Mouse (Mus musculus): ENCODE data around the gene Islr.

The Islr gene

DNA sequence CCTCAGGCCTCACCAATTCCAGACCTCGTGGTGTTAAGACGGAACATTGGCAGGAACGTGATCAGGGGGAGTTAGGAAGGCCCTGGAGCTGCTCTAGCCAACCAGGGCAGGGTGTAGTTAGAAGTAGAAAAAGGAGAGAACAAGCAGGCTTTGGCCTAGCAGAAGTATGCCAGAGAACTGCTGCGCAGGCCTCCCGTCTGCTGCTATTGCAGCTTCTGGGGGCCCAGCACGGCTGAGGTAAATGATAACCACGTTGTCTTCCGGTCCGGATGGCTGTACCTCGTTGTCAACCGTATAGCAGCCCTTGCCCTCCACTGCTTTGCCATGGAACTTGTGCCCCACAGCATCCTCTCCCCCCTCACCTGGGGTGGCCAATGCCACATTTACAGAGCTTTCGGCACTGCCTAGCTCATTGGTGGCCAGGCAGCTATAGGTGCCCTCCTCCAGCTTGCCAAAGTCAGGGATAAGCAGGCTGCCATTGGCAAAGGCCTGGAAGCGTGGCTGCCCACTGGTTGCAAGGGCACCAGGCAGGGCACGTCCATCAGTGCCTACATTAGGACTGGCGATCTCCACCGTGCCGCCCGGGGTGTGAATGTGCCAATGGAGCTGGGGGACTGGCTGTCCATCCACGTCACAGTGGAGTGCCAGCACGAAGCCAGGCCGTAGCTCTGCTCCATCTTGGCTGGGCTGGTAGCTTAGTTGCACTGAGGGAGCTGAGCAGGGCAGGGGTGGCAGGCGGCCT is 47.1 kb downstream of the Islr start:
- in situ Hi-C loops (cut with MseI, MboI) = no loop called here

DNA sequence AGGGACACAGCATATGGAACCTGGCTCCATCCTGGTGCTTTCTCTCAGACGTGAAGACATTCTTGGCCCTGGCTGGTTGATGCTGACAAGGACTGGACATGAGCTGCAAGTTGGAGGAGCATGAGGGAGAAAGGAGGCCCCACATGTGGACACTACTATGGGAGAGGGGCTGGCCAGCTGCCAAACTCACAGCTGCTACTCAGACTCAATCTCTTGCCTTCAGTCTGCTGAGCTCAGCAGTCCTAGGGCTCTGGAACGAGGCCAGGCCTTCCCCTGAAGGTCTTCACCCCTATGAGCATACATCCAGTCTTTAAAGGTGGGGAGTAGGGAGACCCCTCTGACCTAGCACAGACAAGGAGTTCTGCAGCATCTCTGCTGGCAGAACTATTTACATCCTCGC is 48.7 kb downstream of the Islr start:
- in situ Hi-C loops (cut with MseI, MboI) = no loop called here

DNA sequence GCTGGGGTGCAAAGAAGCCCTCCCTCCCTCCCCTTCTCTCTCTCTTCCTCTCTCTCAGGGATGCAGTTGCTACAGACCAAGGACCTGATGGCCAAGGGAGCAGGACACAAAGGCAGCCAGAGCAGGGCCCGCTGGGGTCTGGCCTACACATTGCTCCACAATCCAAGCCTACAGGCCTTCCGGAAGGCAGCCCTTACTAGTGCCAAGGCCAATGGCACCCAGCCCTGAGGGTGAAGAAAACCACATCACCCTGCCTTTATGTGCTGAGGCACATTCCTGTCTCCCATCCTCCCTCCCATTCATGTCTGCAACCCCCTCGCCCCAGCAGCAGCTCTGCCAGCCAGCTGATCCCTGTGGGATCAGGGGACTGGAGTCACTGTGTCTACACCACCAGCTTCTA is 51.0 kb downstream of the Islr start:
- in situ Hi-C loops (cut with MseI, MboI) = no loop called here

DNA sequence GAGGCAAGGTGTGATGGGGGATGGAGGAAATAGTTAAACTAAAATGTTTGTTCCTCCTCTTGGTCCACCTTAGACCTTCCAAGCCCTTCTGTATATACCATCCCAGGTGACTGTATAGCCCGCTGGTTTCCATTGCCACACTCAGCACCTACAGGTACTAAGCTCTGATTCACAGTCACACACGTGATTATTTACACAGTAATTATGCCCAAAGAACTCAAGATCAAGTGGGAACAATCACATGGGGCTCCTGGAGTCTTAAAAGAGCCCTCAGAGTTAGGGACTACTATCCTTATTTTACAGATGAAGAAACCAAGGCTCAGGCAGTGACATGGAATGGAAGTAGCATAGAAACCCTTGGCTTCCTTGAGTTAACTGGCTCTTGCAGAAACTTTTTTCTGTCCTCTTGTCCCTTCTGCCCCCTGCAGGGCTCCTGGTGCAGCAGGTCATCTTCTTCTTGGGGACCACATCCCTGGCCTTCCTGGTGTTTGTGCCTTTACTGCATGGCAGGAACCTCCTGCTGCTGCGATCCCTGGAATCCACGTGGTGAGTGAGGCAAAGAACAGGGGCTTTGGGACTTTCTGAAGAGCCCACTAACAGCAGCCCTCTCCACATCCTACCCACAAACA is 53.3 kb downstream of the Islr start:
- in situ Hi-C loops (cut with MseI, MboI) = no loop called here

DNA sequence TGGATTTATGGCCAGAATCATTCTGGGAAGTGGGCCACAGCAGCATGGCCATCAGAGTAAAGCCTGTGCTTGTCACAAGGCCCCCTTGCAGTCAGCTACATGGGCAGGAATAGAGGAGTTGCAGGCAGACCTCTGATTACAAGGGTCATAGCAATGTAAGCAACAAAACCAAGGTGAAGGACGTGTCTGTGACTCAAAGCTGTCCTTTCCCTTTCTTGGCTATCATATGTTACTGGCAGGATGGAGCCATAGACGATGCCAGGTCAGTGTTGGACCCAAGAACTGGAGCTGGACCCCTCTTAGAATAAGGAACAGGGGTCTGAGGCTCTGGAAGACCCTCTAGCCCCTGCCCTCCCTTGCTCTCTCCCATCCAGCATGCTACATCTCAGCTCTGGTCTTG is 55.3 kb downstream of the Islr start:
- in situ Hi-C loops (cut with MseI, MboI) = no loop called here

DNA sequence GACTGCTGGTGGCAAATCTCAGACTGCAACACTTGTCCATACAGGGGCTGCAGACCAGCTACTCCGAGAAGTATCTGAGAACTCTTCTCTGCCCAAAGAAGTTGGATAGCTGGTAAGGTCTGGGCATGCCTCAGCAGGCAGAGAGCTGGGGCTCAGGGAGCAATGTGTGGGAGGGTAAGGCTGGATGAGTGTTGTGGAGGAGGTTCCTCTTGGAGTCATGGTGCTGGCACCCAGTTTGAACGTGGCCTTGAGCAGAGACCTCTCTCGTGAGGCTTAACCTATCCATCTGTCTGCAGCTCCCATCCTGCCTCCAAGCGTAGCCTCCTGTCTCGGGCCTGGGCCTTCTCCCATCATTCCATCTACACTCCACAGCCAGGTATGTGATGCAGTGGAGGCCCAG is 58.7 kb downstream of the Islr start:
- in situ Hi-C loops (cut with MseI, MboI) = no loop called here

DNA sequence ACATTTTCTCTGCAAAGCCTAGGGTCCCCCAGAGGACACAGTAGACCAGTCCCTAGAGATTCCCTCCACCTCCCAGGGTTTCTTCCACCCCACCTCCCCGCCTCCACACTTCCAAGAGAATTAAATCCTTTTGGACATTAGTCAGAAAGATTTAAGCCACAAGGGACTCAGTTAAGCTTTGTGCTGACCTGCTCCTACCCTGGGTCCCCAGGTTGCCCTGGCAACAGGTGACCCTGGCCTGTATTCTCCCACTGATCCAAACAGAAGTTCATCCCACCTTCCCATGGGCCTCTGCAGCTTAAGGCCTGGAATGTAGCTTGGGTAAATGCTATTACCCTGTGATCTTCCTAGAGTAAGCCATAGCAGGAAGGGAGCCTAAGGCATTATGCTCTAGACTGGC is 59.4 kb downstream of the Islr start:
- in situ Hi-C loops (cut with MseI, MboI) = no loop called here

DNA sequence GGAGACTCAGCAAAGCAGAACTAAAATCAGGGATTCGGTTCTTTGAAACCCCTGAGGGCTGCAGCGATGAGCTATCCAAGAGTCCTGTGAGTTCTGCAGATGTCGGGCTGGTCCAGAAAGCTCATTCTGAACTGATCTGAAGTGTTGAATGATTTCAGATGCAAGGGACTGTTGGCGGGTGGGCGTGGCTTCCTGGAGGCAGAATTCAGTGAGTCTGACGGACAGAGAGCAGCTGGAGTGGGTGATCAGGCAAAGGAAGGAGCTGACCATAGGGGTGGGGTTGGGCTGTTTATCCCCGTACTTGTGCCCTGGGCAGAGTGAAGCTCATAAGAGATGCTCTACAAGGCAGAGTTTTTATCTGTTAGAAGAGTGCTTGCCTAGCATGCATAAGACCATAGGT is 60.7 kb downstream of the Islr start:
- in situ Hi-C loops (cut with MseI, MboI) = no loop called here

DNA sequence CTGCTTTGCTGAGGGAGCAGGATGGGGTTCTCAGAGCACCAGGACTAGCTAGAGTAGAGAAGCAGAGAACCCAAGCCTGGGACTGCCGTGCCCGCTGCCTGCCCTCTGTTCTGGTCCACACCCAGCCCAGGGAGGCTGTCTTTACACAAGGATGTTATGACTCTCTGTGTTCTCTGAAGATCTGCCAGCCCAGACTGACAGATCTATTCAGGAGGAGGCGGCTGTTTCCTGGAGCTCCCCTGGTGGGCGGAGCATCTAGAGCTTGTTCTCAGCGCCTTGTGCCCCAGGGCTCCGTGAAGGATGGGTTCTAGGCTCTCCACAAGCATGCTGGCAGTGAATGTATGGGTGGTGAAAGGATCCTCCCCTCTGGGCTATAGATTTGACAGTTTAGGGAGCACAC is 64.2 kb downstream of the Islr start:
- in situ Hi-C loops (cut with MseI, MboI) = no loop called here

DNA sequence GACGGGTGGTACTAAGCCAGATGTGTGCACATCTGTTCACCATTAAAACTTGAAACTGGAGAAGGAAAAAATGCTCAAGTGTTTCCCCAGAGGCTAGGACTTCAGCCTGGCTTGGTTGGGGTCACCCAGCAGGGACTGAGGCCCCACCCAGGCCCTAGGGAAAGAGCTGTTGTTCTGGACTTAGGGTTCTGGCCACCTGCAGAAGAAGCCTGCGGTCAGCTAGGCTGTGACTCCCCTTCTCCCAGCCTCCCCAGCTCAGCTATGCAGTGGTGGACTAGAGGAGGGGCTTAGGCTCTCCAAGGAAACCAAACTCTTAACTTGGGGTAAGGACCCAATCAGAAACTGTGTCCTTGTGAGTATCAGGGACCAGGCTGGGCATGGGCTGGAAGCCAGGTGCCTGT is 68.2 kb downstream of the Islr start:
- in situ Hi-C loops (cut with MseI, MboI) = no loop called here

DNA sequence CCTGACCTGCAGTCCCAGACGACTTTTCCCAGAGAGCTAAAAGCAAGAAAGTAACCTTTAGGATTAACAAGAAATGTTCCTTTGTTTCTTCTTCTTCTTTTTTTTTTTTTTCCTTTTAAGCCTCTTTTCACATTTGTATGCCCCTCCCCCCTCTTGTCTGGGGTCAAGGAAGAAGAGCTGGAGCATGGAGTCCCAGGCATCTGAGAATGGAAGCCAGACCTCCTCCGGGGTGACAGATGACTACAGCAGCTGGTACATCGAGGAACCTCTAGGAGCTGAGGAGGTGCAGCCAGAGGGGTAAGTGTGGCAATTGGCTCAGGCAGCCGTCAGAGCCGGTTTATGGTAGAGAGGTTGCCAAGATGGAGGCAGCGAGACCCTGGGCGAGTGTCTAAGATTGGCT is 69.2 kb downstream of the Islr start:
- in situ Hi-C loops (cut with MseI, MboI) = no loop called here

DNA sequence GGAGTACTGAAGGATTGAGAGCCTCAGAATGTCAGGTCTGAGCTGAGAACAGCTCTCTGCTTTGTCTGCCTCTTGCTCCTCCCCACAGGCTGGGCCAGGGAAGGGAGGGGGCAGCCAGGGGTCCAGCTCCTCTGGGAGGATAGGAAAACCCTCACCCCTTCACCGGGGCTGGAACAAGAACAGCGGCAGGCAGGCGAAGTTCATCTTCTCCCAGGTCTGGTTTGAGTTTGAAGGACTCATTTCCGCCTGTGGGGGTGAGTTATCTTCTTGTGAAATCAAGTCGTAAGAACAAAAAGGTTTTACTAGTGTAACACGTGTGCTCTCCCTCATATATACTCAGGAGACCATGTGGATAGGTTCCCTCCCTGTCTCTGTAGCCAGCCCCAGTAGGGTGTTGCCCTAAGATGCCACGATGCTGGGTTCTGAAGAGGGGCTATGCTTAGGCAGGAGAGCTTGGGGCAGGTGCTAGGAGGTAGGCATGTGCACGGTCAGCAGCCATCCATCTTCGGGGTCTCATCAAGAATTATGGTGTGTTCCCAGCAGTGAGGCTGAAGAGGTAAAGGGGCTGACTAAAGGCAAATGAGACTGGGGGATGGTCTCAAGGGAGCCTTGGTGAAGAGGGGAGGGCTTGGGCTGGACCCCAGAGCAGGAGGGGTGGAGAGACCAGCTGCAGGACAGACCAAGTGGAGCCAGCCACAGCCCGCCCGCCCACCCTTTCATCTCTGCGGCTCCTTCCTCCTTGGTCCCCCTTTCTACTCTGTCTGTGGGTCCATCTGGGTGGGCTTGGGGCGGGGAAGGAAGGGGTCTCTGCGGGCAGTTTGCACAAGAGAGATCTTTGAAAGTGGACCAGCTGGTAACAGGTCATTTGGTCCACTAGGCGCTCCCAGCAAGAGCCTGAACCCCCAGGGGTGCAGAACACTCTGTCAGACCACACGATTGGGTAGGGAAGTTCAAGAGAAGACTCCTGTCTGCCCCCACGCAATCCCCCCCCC is 69.9 kb downstream of the Islr start:
- in situ Hi-C loops (cut with MseI, MboI) = no loop called here

DNA sequence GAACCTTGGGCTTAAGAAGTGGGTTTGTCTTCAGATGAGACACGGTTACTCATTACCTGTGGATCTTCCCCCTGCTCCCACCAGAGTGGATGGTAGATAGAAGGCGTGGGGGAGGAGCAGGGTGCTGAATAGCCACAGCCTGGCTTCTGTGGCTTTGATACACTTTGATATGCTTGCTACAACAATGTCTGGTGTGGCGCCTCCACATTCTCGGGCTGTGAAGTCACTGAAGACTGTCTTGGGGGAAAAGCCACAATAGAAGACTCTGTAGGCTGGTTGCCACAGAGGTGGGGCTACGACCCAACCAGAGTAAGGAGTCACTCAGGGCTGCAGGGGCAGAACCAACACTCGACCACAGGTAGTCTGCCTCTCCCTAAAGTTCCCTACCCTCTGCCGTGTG is 72.4 kb downstream of the Islr start:
- in situ Hi-C loops (cut with MseI, MboI) = no loop called here

DNA sequence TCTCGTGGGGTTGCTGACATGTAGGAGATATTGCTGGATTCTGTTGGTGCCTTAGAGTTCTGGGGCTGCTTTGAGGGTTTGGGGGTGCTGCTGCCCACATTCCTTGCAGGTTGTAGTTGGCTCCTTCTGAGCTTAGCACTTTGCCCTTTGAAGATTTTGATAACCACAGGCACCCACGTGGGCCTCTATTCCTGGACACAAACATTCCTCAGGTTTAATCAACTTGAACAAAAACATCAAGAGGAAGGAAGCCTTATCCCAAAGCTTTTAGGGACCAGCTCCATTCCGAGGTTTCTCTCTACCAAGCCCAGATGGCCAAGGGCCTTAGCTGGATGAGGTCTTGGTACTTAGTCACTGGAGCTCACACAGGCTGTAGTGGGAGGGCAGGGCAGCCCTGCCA is 73.2 kb downstream of the Islr start:
- in situ Hi-C loops (cut with MseI, MboI) = no loop called here

DNA sequence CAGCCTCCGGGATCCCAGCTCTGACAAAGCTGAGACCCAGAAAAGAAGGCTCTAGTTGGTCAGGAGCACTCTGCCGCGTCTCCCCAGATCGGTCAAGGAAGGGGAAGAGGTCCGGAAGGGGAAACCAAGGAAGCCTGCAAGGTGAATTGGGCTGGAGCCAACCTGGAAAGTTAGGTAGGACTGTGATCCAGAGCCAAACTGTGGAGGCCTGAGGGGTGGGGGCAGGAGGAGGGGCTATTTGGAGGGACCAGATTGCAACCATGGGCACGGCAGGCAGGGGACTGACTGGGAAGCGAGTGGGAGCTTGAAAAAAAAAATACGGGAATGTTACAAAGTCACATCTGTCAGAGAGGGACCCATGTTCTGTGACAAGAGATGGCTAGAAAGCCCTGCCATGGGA is 74.6 kb downstream of the Islr start:
- in situ Hi-C loops (cut with MseI, MboI) = no loop called here

DNA sequence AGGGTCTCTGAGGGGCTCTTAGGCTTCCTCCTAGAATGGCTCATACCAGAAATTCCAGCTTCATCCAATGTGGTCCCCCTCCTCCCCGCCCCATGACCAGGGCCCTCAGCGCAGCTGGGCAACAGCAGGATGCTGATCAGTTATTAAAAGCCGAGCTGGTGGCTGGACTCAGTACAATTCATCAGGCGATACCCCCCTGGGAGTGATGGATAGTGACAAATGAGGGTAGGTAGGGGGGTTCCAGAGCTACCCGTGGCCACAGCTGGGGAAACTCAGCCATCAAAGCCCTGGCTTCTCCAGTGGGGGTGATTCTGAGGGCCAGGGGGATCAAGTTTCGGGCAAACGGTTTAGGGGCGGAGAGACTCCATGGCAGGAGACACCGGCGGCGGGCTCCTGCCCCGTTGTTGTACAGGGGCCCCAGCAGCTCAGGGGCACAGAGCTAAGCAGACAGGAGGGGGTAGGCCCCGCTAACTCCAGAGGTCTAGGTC is 75.1 kb downstream of the Islr start:
- in situ Hi-C loops (cut with MseI, MboI) = no loop called here

DNA sequence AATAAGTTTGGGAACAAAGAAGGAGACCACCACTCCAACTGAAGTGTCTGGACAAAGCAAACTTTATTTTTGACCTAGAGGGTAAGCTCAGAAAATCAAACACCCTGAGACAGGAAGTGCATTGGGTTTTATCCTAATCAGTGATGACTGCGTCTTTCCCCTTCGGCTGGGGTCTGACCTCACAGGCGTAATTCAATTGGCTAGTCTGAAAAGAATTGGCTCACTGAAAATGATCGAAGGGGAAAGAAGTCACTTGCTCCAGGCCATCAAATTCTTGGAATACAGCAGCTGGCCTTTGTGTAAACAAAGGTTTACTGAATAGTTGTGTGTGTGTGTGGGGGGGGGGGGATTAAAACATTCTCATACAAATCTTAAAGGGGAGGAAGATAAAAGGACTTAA is 78.3 kb downstream of the Islr start:
- in situ Hi-C loops (cut with MseI, MboI) = no loop called here

DNA sequence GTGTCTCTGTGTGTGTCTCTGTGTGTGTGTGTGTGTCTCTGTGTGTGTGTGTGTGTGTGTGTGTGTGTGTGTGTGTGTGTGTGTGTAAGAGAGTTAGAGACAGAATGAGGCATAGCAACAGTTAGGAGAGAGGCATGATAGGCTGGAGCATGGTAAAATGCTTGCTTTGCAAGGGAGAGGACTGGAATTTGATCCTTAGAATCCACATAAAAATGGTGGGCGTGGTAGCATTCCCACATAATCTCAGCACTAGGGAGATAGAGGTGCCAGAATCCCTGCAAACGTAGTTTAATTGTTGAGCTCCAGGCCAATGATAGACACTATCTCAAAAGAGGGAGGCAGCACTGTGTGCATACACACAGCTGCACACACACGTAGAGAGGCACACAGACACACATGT is 79.0 kb downstream of the Islr start:
- in situ Hi-C loops (cut with MseI, MboI) = no loop called here

DNA sequence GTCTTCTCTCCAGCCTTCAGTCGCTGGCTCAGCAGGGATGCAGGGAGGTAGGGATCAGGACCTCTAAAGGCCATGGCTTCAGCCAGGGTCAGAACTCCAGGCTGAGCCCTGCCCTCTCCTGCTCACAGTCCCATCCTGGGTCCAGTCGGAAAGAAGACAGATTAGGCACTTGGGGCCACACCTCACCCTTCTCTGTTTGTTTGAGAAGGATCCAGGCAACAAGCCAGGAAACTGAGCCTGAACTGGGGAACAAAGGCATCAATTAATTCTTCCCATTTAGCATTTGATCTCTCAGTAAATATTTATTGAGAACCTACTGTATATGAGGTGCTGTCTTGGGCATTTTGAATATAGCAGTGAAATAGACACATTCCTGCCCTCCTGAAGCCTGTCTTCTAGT is 85.4 kb downstream of the Islr start, which contains the start of gene Ccdc33:
Gene Ccdc33 (minus strand): TSS at position 153 of the 400 bp plus-strand sequence.
- in situ Hi-C loops (cut with MseI, MboI) = no loop called here

DNA sequence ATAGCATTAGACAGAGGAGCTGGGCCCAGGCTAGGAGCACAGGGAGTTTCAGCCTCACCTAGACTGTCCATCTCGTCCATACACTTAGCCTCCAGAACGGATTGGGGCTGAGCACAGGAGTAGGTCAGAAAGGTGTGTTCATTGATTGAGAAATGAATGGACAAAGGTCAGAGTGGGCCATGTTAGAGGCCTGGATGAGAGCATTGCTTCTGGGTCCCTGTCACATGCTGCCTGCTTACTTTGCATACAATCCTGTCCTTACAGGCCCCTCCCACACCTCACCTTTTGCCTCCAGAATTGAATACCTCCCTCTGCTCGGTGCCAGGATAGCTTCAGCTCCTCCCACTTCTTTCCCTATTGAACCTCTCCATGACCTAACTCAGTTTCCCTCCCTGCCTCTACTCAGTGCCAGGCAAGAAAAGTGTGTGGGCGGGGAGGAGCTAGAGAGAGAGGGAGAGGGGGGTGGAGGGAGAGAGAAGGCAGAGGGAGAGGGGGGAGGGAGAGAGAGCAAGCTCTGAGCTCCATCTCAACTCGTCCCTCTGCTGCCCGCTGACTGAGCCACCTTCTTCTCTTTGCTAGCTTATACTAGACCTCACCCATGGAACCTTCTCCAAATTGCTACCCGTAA is 88.0 kb downstream of the Islr start:
- in situ Hi-C loops (cut with MseI, MboI) = no loop called here

DNA sequence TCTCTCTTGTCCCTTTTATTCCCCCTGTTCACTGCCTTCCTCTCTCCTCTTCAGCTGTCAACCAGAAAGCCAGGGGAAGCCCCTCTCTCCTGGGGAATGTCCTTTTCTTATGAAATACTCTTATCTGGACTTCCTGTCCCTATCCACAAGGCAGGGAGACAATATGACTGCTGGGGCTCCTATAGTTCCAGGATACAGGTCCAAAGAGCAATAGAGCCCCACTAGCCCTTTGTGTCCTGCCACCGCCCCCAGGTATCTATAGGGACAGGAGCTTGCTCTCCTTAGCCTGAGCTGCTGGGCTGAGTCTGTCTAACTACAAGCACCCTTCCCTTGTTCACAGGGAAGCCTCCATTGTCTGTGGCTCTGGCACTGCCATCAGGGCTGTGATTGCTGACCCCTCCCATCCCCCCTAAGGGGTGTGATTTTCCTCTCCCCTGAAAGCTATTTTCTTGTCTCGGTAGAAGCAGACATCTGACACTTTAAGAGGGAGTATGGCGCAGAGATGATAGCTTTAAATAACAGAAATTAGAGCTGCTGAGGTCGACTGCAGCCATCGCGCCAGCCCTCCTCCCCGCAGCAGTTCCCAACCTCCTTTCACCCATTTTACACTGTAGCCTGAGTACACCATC is 88.7 kb downstream of the Islr start:
- in situ Hi-C loops (cut with MseI, MboI) = no loop called here
